ENCODE assay signal across 19 mouse cellular contexts in genomic region chr12:67272863-67273262, GRCm38 (mm10). TPM values are rescaled to one million over a fixed set of nuclear protein-coding genes. Genes with fewer than 3 reads are reported as not detected.
DNase-seq lines count a peak whose midpoint lies in the region; ATAC-seq and TF ChIP-seq lines count a peak whose summit lies in the region.
"Had no signal": no experiment of that assay in that cellular context is flagged by ENCODE, and none has a peak within 500 bp of the region (broad histone marks: within the 10 kb centered on the region; RNA-seq: fewer than 3 reads in every experiment).

No protein-coding gene starts in this region.

- DNase-seq in forebrain, embryonic 11.5 days (ENCODE audit: low spot score) = no peak
- peak; percentile 56 for DNase-seq in brain, embryonic 14.5 days (ENCODE audit: low read depth)
- peak; percentile 48 for DNase-seq in forebrain, embryonic 14.5 days (ENCODE audit: low spot score)
- no peak for DNase-seq in urinary bladder, adult 2 months (ENCODE audit: low spot score)
- no peak for DNase-seq in embryo, embryonic 11 days
- DNase-seq: adrenal gland, adult 2 months; adrenal gland, postnatal 10 days; adrenal gland, postnatal 25 days; cerebellum, adult 11-12 months; cerebellum, adult 2 months; cerebellum, adult 9-10 months; cerebellum, postnatal 25 days had no signal

- no peak for TF ChIP-seq CTCF in brain, embryonic 14.5 days (IDR thresholded peaks at IDR 0.05; ENCODE audit: borderline replicate concordance, extremely low read depth, insufficient read depth, insufficient read length)

- TF ChIP-seq POLR2A in brain, embryonic 14.5 days (IDR thresholded peaks at IDR 0.05; ENCODE audit: borderline replicate concordance, extremely low read depth, insufficient read depth, insufficient read length, poor library complexity, severe bottlenecking) = no peak

- peak; percentile 36; the same call in 1 of the 2 replicates for ATAC-seq in forebrain, embryonic 13.5 days
- ATAC-seq in forebrain, embryonic 11.5 days (replicated peaks; ENCODE audit: low FRiP score) = no peak
- ATAC-seq in forebrain, embryonic 14.5 days = no peak
- ATAC-seq in forebrain, embryonic 16.5 days = peak; percentile 73
- no peak for ATAC-seq in heart, embryonic 12.5 days (ENCODE audit: insufficient number of reproducible peaks, low FRiP score)

- no peak overlapping the region for H3K4me2 ChIP-seq in forebrain, embryonic 13.5 days
- H3K4me2 ChIP-seq in forebrain, embryonic 11.5 days (ENCODE audit: low read depth, low read length, severe bottlenecking) = no peak overlapping the region
- H3K4me2 ChIP-seq in forebrain, embryonic 14.5 days (ENCODE audit: low read length) = no peak overlapping the region
- no peak overlapping the region for H3K4me2 ChIP-seq in forebrain, embryonic 16.5 days (ENCODE audit: low read length)
- H3K4me2 ChIP-seq in heart, embryonic 12.5 days = no peak overlapping the region
- H3K4me2 ChIP-seq: embryonic facial prominence, embryonic 13.5 days; embryonic facial prominence, embryonic 15.5 days had no signal

- H3K36me3 ChIP-seq in forebrain, embryonic 13.5 days (ENCODE audit: poor library complexity, severe bottlenecking) = no peaks in the 10 kb centered on the region
- H3K36me3 ChIP-seq in forebrain, embryonic 11.5 days (ENCODE audit: control insufficient read depth, insufficient read depth, low read length) = no peaks in the 10 kb centered on the region
- no peaks in the 10 kb centered on the region for H3K36me3 ChIP-seq in forebrain, embryonic 14.5 days (ENCODE audit: control insufficient read depth, insufficient read depth, low read length)
- no peaks in the 10 kb centered on the region for H3K36me3 ChIP-seq in forebrain, embryonic 16.5 days (ENCODE audit: control insufficient read depth, insufficient read depth)
- H3K36me3 ChIP-seq in heart, embryonic 12.5 days = no peaks in the 10 kb centered on the region
- H3K36me3 ChIP-seq: embryonic facial prominence, embryonic 13.5 days; embryonic facial prominence, embryonic 15.5 days had no signal

- H3K9ac ChIP-seq in forebrain, embryonic 13.5 days = no peak overlapping the region
- no peak overlapping the region for H3K9ac ChIP-seq in forebrain, embryonic 11.5 days (ENCODE audit: low read length)
- no peak overlapping the region for H3K9ac ChIP-seq in forebrain, embryonic 14.5 days (ENCODE audit: low read length)
- H3K9ac ChIP-seq in forebrain, embryonic 16.5 days (replicated peaks; ENCODE audit: low read depth, low read length) = no peak overlapping the region
- no peak overlapping the region for H3K9ac ChIP-seq in heart, embryonic 12.5 days
- H3K9ac ChIP-seq: embryonic facial prominence, embryonic 13.5 days; embryonic facial prominence, embryonic 15.5 days had no signal

- H3K9me3 ChIP-seq in forebrain, embryonic 13.5 days (replicated peaks) = no peaks in the 10 kb centered on the region
- no peaks in the 10 kb centered on the region for H3K9me3 ChIP-seq in forebrain, embryonic 11.5 days (ENCODE audit: control insufficient read depth, low read length)
- no peaks in the 10 kb centered on the region for H3K9me3 ChIP-seq in forebrain, embryonic 14.5 days (replicated peaks; ENCODE audit: control insufficient read depth, low read length)
- H3K9me3 ChIP-seq in forebrain, embryonic 16.5 days (ENCODE audit: control insufficient read depth, low read length) = no peaks in the 10 kb centered on the region
- H3K9me3 ChIP-seq in heart, embryonic 12.5 days (replicated peaks) = no peaks in the 10 kb centered on the region
- H3K9me3 ChIP-seq: embryonic facial prominence, embryonic 13.5 days; embryonic facial prominence, embryonic 15.5 days had no signal

- H3K4me1 ChIP-seq in forebrain, embryonic 13.5 days = peaks cover 3% of the 10 kb centered on the region; the same call in 1 of the 2 replicates
- no peaks in the 10 kb centered on the region for H3K4me1 ChIP-seq in forebrain, embryonic 11.5 days (replicated peaks; ENCODE audit: control insufficient read depth, insufficient read depth, low read length)
- 0 out of 2 replicates have a peak, but pooled peaks cover 4% of the 10 kb centered on the region for H3K4me1 ChIP-seq in forebrain, embryonic 14.5 days (ENCODE audit: control insufficient read depth, insufficient read depth, low read length)
- peaks cover 4% of the 10 kb centered on the region for H3K4me1 ChIP-seq in forebrain, embryonic 16.5 days (replicated peaks; ENCODE audit: control insufficient read depth, insufficient read depth, low read length)
- H3K4me1 ChIP-seq in heart, embryonic 12.5 days (replicated peaks) = no peaks in the 10 kb centered on the region
- H3K4me1 ChIP-seq: embryonic facial prominence, embryonic 13.5 days; embryonic facial prominence, embryonic 15.5 days had no signal

- H3K4me3 ChIP-seq in forebrain, embryonic 13.5 days = no peak overlapping the region
- H3K4me3 ChIP-seq in forebrain, embryonic 11.5 days (ENCODE audit: low read depth, low read length) = no peak overlapping the region
- no peak overlapping the region for H3K4me3 ChIP-seq in forebrain, embryonic 14.5 days (ENCODE audit: low read depth, low read length)
- no peak overlapping the region for H3K4me3 ChIP-seq in forebrain, embryonic 16.5 days (replicated peaks; ENCODE audit: low read length)
- H3K4me3 ChIP-seq in heart, embryonic 12.5 days = no peak overlapping the region
- H3K4me3 ChIP-seq: embryonic facial prominence, embryonic 13.5 days; embryonic facial prominence, embryonic 15.5 days; erythroblast, embryonic 14.5 days had no signal

- no peak overlapping the region for H3K27ac ChIP-seq in forebrain, embryonic 13.5 days
- H3K27ac ChIP-seq in forebrain, embryonic 11.5 days (ENCODE audit: low read depth, low read length) = no peak overlapping the region
- no peak overlapping the region for H3K27ac ChIP-seq in forebrain, embryonic 14.5 days (ENCODE audit: low read depth, low read length)
- no peak overlapping the region for H3K27ac ChIP-seq in forebrain, embryonic 16.5 days (ENCODE audit: low read length)
- no peak overlapping the region for H3K27ac ChIP-seq in heart, embryonic 12.5 days (ENCODE audit: poor library complexity, severe bottlenecking)
- H3K27ac ChIP-seq: embryonic facial prominence, embryonic 13.5 days; embryonic facial prominence, embryonic 15.5 days had no signal

- H3K27me3 ChIP-seq in forebrain, embryonic 13.5 days = no peaks in the 10 kb centered on the region
- H3K27me3 ChIP-seq in forebrain, embryonic 11.5 days (ENCODE audit: control insufficient read depth, insufficient read depth, low read length) = no peaks in the 10 kb centered on the region
- no peaks in the 10 kb centered on the region for H3K27me3 ChIP-seq in forebrain, embryonic 14.5 days (replicated peaks; ENCODE audit: control insufficient read depth, insufficient read depth, low read length)
- no peaks in the 10 kb centered on the region for H3K27me3 ChIP-seq in forebrain, embryonic 16.5 days (replicated peaks; ENCODE audit: control insufficient read depth, insufficient read depth, low read length)
- no peaks in the 10 kb centered on the region for H3K27me3 ChIP-seq in heart, embryonic 12.5 days (replicated peaks)
- H3K27me3 ChIP-seq: embryonic facial prominence, embryonic 13.5 days; embryonic facial prominence, embryonic 15.5 days had no signal

RNA-seq across cellular contexts. Expression of gene Mdga2, which starts 50.5 kb away (rescaled TPM):
- polyA plus RNA-seq in forebrain, embryonic 13.5 days (2015; fragmentation: Nextera tagmentation; extraction: Ambion mirVana) = 8.3 and 9.9 TPM in 2 replicates
- polyA plus RNA-seq in forebrain, embryonic 11.5 days (2014; fragmentation: Nextera tagmentation; extraction: Ambion mirVana) = 4.7 and 6.8 TPM in 2 replicates
- 15.2 and 21.9 TPM in 2 replicates for polyA plus RNA-seq in brain, embryonic 14.5 days (2012; rRNA removed)
- 8.7 and 14.7 TPM in 2 replicates for polyA plus RNA-seq in forebrain, embryonic 14.5 days (2014; fragmentation: Nextera tagmentation; extraction: Ambion mirVana)
- 30.3 and 35.3 TPM in 2 replicates for polyA plus RNA-seq in forebrain, embryonic 16.5 days (2015; fragmentation: Nextera tagmentation; extraction: Ambion mirVana)
- polyA plus RNA-seq in urinary bladder, adult 2 months (2012; rRNA removed) = 0.03 and 0.06 TPM in 2 replicates
- polyA plus RNA-seq in heart, embryonic 12.5 days (2016; fragmentation: Nextera tagmentation; extraction: Ambion mirVana) = 0.13 and 0.18 TPM in 2 replicates
- polyA plus RNA-seq: C2C12; erythroblast, embryonic 14.5 days had no signal

Comparison
In these comparisons a context has a peak if more than half of its experiments do, and no peak if none do; other contexts are left out.
1. ATAC-seq: peak in forebrain, embryonic 13.5 days (single experiment) and forebrain, embryonic 16.5 days (single experiment); none in forebrain, embryonic 11.5 days (single experiment), forebrain, embryonic 14.5 days (single experiment) and heart, embryonic 12.5 days (single experiment).
2. DNase-seq: peak in brain, embryonic 14.5 days (single experiment) and forebrain, embryonic 14.5 days (single experiment); none in forebrain, embryonic 11.5 days (single experiment), urinary bladder, adult 2 months (single experiment) and embryo, embryonic 11 days (single experiment).